Mouse (Mus musculus) G1E (cell line): ENCODE measurements around the gene Trp53rkb. TPM values are rescaled to one million over a fixed set of nuclear protein-coding genes. Genes with fewer than 3 reads are reported as not detected.

Source experiments
- ATAC-seq: 2 replicates; pipeline ENCODE4 v1.8.0; 2016; ENCODE audit warnings: mild to moderate bottlenecking; ENCODE audit not compliant: insufficient number of reproducible peaks, poor library complexity, low FRiP score, severe bottlenecking; ENCODE audit errors: extremely low read depth
- DNase-seq: peaks from one replicate; pipeline ENCODE4 v3.0.0; 2012; ENCODE audit warnings: low spot score
- H3K27me3 ChIP-seq: 2 replicates; pipeline ENCODE4 v1.6.1; 2012; ENCODE audit warnings: mild to moderate bottlenecking, low read length, inconsistent platforms; ENCODE audit not compliant: insufficient read depth
- H3K36me3 ChIP-seq: replicated peaks from 2 replicates; pipeline ENCODE3; 2012; ENCODE audit warnings: mild to moderate bottlenecking, inconsistent platforms
- H3K4me1 ChIP-seq: 2 replicates; pipeline ENCODE4 v1.6.1; 2012; ENCODE audit warnings: low read depth, low read length, inconsistent platforms, mixed read lengths; ENCODE audit not compliant: insufficient read depth
- H3K4me3 ChIP-seq: 2 replicates; pipeline ENCODE4 v1.5.1; 2012; ENCODE audit warnings: low read depth, mild to moderate bottlenecking, inconsistent platforms, low read length, moderate library complexity, mixed read lengths
- H3K9me3 ChIP-seq: replicated peaks from 2 replicates; pipeline ENCODE4 v1.6.1; 2012; ENCODE audit warnings: inconsistent platforms
- CTCF ChIP-seq: IDR thresholded peaks from 2 replicates; pipeline ENCODE4 v1.5.1; 2012; ENCODE audit warnings: low read depth, low read length, inconsistent platforms, mixed read lengths
- GATA1 ChIP-seq: IDR thresholded peaks from 2 replicates; pipeline ENCODE4 v1.6.1; 2012; ENCODE audit warnings: borderline replicate concordance, low read length, inconsistent platforms, mixed read lengths
- GATA2 ChIP-seq: IDR thresholded peaks from 2 replicates; pipeline ENCODE4 v1.6.1; 2012; ENCODE audit warnings: low read depth, low read length, inconsistent platforms, borderline replicate concordance
- POLR2AphosphoS5 ChIP-seq: IDR thresholded peaks from 2 replicates; pipeline ENCODE4 v1.6.1; 2012; ENCODE audit warnings: low read depth, low read length, inconsistent platforms; ENCODE audit not compliant: insufficient replicate concordance
- TAL1 ChIP-seq: conservative IDR thresholded peaks from 2 replicates; pipeline ENCODE4 v1.6.1; 2012; ENCODE audit warnings: low read depth, low read length, inconsistent platforms, mixed read lengths
- polyA plus RNA-seq: library from polyadenylated mRNA; stranded (reverse); fragments of >175 nt; gene quantifications from 2 replicates; pipeline ENCODE4 v1.2.3, GENCODE M21; 2012
- total RNA-seq, 2 experiments: library from RNA; stranded (forward) in 1 of 2; stranded (reverse) in 1 of 2; fragments of 200-1000 nt in 1 of 2; fragments of >200 nt in 1 of 2; fragmentation: Nextera tagmentation in 1 of 2; gene quantifications; 2 replicates each; pipeline ENCODE4 v1.2.3; 2014 to 2017

Trp53rkb gene
- total and polyA plus RNA-seq, 3 experiments, result 2.9 to 6.2 (median 3.9) TPM

DNA sequence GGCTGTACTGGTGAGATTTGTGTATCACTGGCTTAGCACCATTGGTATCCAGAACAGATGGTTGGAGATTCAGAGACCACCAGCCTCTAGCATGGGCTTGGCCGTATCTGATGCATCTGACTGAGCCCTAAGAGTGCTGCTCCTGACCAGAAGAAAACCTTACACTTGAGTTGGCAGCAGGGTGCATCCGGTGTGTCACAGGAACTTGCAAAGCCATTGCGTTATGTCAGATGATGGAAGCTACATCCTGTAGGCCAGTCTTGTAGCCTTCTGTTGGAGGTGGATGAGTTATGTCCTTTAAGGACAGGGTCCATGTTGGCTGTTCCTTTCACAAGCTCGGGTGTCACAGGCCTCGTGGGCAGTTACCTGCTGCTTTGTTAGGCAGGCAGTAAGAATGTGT is 32.7 kb downstream of the Trp53rkb start:
- no peak for TF ChIP-seq GATA2
- TF ChIP-seq CTCF, result no peak
- no peak for TF ChIP-seq TAL1
- TF ChIP-seq GATA1, result no peak
- Histone ChIP-seq H3K4me3 (no peak overlapping the region), H3K4me1 (peaks cover 33% of the 10 kb centered on the region), H3K36me3 (peaks cover 76% of the 10 kb centered on the region), H3K27me3 (no peaks in the 10 kb centered on the region), H3K9me3 (no peaks in the 10 kb centered on the region)
- ATAC-seq (no peak), DNase-seq (no peak)

DNA sequence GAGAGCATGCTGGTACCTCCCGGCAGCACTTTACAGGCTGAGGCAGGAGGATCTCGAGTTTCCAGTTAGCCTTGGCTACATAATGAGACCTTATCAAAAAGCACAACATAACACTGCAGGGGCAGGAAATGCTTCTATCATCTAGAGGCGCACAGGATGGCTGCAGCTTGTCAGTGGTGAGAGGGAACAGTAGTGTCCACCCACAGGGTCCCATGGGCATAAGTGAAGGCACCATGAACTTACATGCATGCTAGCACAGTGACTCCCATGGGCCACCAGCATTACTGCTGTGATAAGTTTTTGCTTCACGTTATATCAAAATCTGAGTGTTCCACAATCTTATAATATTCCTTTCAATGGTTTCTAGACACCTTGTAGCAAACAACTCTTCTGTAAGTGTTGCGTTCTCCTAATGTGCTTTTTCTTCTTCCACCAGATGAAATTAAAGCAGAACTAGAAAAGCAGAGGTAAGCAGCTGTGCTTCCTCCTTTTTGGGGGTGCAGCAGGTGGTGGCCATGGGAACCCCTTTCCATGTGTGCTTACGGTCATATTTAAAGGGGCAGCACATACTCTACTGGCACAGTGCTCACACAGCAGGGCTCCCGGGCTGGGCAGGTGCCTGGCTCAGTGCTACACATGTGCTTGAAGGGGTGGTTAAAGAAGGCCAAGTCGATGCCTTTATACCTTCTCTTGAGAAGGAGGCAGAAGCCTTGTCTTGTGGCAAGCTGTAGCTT is 34.3 kb downstream of the Trp53rkb start:
- Histone ChIP-seq H3K4me1 (peaks cover 17% of the 10 kb centered on the region), H3K36me3 (peaks cover 75% of the 10 kb centered on the region), H3K27me3 (no peaks in the 10 kb centered on the region), H3K9me3 (no peaks in the 10 kb centered on the region), H3K4me3 (no peak overlapping the region)
- no peak for TF ChIP-seq TAL1
- ATAC-seq, result no peak
- DNase-seq, result no peak

- TF ChIP-seq CTCF (no peak), TAL1 (no peak), GATA2 (no peak)
- no peak overlapping the region for H3K4me3 ChIP-seq
- H3K4me1 ChIP-seq, result peaks cover 5% of the 10 kb centered on the region
- DNase-seq (no peak), ATAC-seq (no peak)
- H3K9me3 ChIP-seq, result no peaks in the 10 kb centered on the region
- peaks cover 72% of the 10 kb centered on the region for H3K36me3 ChIP-seq
- no peaks in the 10 kb centered on the region for H3K27me3 ChIP-seq
Measured at GRCm38 (mm10) chr2:166828306-166828705, 36.0 kb downstream of the Trp53rkb start.

- no peak for DNase-seq
- Histone ChIP-seq H3K4me1 (peaks cover 5% of the 10 kb centered on the region), H3K27me3 (no peaks in the 10 kb centered on the region), H3K4me3 (no peak overlapping the region), H3K36me3 (peaks cover 79% of the 10 kb centered on the region), H3K9me3 (no peaks in the 10 kb centered on the region)
- TF ChIP-seq TAL1, result no peak
- no peak for TF ChIP-seq GATA1
- TF ChIP-seq GATA2, result no peak
- TF ChIP-seq CTCF, result no peak
- TF ChIP-seq POLR2AphosphoS5, result no peak
- no peak for ATAC-seq
Measured at GRCm38 (mm10) chr2:166830350-166830749, 38.0 kb downstream of the Trp53rkb start.

DNA sequence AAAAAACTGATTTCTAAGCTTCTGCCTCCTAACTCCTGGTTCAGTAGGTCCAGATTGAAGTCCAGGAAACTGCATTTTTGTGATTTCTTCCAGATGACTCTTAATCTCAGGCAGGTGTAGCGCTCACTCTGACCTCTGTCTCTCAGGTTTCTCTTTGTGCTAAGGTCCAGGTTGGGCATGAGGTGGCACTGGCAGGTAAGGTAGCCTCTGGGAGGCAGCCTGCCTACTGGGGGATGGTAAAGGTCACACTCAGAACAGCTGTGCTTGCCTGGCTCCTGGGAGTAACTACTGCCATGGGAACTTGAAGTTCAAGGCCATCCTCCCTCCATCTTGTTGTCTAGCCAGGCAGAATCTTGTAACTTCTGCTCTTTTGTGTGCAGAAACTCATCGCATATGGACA is 41.8 kb downstream of the Trp53rkb start:
- H3K36me3 ChIP-seq, result peaks cover 84% of the 10 kb centered on the region
- no peaks in the 10 kb centered on the region for H3K4me1 ChIP-seq
- H3K9me3 ChIP-seq, result no peaks in the 10 kb centered on the region
- ATAC-seq (no peak), DNase-seq (no peak)
- H3K4me3 ChIP-seq, result no peak overlapping the region
- no peak for TF ChIP-seq TAL1
- no peak for TF ChIP-seq POLR2AphosphoS5
- TF ChIP-seq CTCF, result no peak
- TF ChIP-seq GATA2, result no peak
- TF ChIP-seq GATA1, result no peak
- H3K27me3 ChIP-seq, result no peaks in the 10 kb centered on the region

DNA sequence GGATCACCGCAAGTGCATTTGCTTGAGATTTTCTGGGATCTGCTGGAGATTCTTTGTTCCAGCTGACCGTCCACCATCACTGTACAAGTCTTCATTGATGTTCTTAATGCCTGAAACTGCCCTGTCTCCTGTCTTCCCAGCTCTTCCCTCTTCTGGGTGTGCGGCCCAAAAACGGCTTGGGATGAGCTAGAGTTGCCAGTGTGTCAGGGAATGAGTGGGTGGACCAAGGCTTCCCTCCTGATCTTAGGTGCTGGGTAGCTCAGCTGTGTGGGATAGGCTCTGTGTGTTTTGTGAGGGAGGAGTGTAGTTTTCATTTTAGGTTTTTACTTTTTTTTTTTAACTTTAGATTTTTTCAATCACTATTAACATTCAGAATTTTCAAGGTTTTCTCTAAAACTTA is 42.5 kb downstream of the Trp53rkb start:
- no peak overlapping the region for H3K4me3 ChIP-seq
- DNase-seq, result no peak
- no peaks in the 10 kb centered on the region for H3K27me3 ChIP-seq
- no peak for ATAC-seq
- H3K36me3 ChIP-seq, result peaks cover 82% of the 10 kb centered on the region
- H3K4me1 ChIP-seq, result no peaks in the 10 kb centered on the region
- H3K9me3 ChIP-seq, result no peaks in the 10 kb centered on the region
- TF ChIP-seq GATA1 (no peak), CTCF (no peak), POLR2AphosphoS5 (no peak), GATA2 (no peak), TAL1 (no peak)
